Mouse (Mus musculus): Measurements from ENCODE around the gene Btbd19. TPM values are rescaled to one million over a fixed set of nuclear protein-coding genes. Genes with fewer than 3 reads are reported as not detected.

Btbd19 gene
- total RNA-seq, 2 experiments from 2014 or later = 6.0 to 6.4 TPM

GRCm38 (mm10) chr4:117134601-117134995 is 9.1 kb upstream of the Btbd19 start:
- no peak for DNase-seq

- DNase-seq = peak; percentile 98
Observed at GRCm38 (mm10) chr4:117133817-117134600, 8.5 kb upstream of the Btbd19 start, which contains the start of gene Plk3. Gene Plk3, minus strand, starts transcription at chr4:117133963.

- no peak for DNase-seq
Observed at GRCm38 (mm10) chr4:117133366-117133796, 7.9 kb upstream of the Btbd19 start.

- no peak for DNase-seq
Observed at GRCm38 (mm10) chr4:117132794-117133143, 7.2 kb upstream of the Btbd19 start.

GRCm38 (mm10) chr4:117131890-117132793 is 6.6 kb upstream of the Btbd19 start:
- DNase-seq = no peak

GRCm38 (mm10) chr4:117131198-117131597 is 5.7 kb upstream of the Btbd19 start:
- no peak for DNase-seq

GRCm38 (mm10) chr4:117130790-117131189 is 5.3 kb upstream of the Btbd19 start:
- no peak for DNase-seq

- DNase-seq = no peak
Observed at GRCm38 (mm10) chr4:117127991-117128686, 2.6 kb upstream of the Btbd19 start.

GRCm38 (mm10) chr4:117126675-117127290 is 1.3 kb upstream of the Btbd19 start, which contains the start of gene Tctex1d4:
Gene Tctex1d4, plus strand, starts transcription at chr4:117126794.
- no peak for DNase-seq

- DNase-seq = peak; percentile 73
Observed at GRCm38 (mm10) chr4:117125910-117126674, 567 bp upstream of the Btbd19 start.

GRCm38 (mm10) chr4:117124518-117125347 is 792 bp downstream of the Btbd19 start:
- peak; percentile 59 for DNase-seq

- no peak for DNase-seq
Observed at GRCm38 (mm10) chr4:117124218-117124517, 1.4 kb downstream of the Btbd19 start.

- no peak for DNase-seq
Observed at GRCm38 (mm10) chr4:117123546-117124217, 1.8 kb downstream of the Btbd19 start.

GRCm38 (mm10) chr4:117122209-117122608 is 3.3 kb downstream of the Btbd19 start:
- no peak for DNase-seq

- peak; percentile 95 for DNase-seq
Observed at GRCm38 (mm10) chr4:117120445-117121414, 4.8 kb downstream of the Btbd19 start.

GRCm38 (mm10) chr4:117120052-117120444 is 5.5 kb downstream of the Btbd19 start:
- no peak for DNase-seq

GRCm38 (mm10) chr4:117119636-117120035 is 5.9 kb downstream of the Btbd19 start:
- DNase-seq = no peak

GRCm38 (mm10) chr4:117117931-117118330 is 7.6 kb downstream of the Btbd19 start:
- DNase-seq = no peak

GRCm38 (mm10) chr4:117115592-117115991 is 9.9 kb downstream of the Btbd19 start:
- no peak for DNase-seq
